Mouse (Mus musculus) T-helper 17 cell (primary cell): Measurements from ENCODE around the gene Brms1.
"Not testable (repeated sequence)": the region's sequence is repeated elsewhere in the genome, so short reads cannot be mapped to it uniquely, and the experiment has no call there.

Experiments used
- in situ Hi-C, 2 experiments: fragments of 300-600 bp; cut with MboI, MseI; formaldehyde crosslinking; loops; 1 replicate in 1 of 2; 2 replicates in 1 of 2; pipeline ENCODE4 v1.15.1; 2025; ENCODE audit warnings: high pct_unique_total_duplicates in 2 of 2

Brms1 gene

DNA sequence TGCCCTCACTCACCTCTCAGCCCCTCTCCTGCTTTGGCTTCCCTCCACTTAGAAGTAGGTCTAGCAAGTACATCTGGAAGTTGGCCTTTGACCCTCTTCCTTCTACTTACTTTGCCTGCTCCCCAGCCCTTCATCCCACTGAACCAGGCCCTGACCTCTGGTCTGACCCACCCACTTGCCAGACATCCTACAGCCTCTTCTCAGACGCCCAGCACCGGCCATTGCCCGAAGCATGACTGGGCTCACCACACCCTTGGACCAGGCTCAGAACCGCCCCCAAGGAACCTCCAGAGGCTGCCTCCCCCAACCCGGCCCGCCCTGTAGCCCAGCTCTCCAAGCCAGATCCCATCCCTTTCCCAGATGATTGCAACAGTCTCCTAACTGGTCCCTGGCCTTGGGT is 21.3 kb downstream of the Brms1 start:
- in situ Hi-C loops, result no loop called here

DNA sequence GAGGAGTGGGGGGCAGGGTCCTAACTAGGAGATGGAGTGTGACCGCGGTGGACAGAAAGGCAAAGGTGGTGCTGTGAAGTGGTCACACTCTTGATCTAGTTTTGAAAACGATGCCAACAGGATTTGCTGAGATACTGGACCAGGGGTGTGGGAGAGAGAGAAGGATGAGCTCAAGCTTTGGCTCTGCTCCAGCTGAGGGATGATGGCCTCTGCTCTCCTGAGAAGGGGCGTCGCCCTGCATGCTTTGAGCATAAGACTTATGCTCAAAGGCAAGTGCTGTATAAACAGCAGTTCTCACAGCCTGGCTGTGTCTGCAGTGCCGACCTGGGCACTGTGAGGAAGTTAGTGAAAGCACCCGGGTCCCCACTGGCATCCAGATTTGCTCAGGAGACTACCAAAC is 23.9 kb downstream of the Brms1 start:
- in situ Hi-C loops, result no loop called here

DNA sequence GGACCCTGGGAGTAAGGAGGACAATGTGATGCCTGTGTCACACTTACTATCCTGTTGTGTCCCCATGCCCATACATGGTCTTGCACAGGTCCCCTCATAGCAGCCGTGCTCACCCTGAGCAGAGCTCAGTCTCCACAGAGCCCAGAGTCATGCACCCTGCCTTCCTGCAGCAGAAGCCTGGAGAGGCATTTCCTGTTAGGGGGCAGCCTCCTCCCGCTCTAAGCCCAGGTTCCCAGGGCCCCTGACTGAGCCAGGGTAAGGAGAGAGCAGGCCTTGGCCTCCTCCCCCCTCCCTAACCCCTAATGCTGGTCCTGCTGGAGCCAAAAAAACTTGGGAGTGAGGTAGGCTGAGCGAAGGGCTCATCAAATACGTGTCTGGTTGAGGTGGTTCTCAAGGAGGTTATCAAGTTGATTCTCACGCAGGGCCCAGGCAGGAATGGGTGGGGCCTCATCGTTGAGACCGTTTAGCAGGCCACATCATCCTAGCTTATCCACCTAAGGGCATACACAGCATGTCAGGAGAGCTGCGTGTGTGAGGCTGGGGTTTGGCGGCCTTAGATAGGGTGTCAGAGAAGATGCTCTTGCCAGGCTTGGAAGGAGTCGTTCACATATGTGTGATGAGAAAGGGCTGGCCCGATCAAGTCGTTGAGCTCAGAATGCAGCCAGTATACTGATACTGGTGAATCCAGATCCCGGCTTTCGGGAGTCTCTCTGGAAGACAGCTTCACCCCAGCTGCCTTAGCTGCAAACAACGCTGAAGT is 26.1 kb downstream of the Brms1 start:
- in situ Hi-C loops, result no loop called here

DNA sequence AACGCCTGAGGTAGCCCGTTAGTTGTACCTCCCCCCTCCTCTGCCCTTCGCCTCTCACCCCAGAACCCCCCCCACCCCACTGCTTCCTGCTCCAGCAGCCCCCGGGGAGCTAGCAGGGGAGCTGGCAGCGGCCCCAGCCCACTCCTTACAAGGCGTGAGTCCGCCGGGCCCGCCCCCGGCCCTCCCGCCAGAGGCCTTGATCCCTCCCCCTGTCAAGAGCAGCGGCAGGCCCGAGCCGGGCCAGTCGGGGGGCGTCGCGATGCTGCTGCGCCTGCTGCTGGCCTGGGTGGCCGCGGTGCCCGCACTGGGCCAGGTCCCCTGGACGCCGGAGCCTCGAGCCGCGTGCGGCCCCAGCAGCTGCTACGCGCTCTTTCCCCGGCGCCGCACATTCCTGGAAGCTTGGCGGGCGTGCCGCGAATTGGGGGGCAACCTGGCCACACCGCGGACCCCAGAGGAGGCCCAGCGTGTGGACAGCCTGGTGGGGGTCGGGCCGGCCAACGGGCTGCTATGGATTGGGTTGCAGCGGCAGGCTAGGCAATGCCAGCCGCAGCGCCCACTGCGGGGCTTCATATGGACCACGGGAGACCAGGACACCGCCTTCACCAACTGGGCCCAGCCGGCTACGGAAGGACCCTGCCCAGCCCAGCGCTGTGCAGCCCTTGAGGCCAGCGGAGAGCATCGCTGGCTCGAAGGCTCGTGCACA is 26.9 kb downstream of the Brms1 start, which contains the start of gene Cd248:
TSS of gene Cd248 (plus strand) at position 212 of the 703 bp plus-strand sequence.
- in situ Hi-C loops, result no loop called here

DNA sequence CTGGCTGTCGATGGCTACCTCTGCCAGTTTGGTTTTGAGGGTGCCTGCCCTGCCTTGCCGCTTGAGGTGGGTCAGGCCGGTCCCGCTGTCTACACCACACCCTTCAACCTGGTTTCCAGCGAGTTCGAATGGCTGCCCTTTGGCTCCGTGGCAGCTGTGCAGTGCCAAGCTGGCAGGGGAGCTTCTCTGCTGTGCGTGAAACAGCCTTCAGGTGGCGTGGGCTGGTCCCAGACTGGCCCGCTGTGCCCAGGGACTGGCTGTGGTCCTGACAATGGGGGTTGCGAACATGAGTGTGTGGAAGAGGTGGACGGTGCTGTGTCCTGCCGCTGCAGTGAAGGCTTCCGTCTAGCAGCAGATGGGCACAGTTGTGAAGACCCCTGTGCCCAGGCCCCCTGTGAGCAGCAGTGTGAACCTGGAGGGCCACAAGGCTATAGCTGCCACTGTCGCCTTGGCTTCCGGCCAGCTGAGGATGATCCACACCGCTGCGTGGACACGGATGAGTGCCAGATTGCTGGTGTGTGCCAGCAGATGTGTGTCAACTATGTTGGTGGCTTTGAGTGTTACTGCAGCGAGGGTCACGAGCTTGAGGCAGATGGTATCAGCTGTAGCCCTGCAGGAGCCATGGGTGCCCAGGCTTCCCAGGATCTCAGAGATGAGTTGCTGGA is 27.5 kb downstream of the Brms1 start:
- in situ Hi-C loops, result no loop called here

DNA sequence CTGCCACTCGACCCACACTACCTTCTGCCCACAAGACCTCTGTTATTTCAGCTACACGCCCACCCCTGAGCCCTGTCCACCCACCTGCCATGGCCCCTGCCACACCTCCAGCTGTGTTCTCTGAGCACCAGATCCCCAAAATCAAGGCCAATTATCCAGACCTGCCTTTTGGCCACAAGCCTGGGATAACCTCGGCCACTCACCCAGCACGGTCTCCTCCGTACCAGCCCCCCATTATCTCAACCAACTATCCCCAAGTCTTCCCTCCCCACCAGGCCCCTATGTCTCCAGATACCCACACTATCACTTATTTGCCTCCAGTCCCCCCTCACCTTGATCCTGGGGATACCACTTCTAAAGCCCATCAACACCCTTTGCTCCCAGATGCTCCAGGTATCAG is 28.3 kb downstream of the Brms1 start:
- in situ Hi-C loops, result no loop called here

DNA sequence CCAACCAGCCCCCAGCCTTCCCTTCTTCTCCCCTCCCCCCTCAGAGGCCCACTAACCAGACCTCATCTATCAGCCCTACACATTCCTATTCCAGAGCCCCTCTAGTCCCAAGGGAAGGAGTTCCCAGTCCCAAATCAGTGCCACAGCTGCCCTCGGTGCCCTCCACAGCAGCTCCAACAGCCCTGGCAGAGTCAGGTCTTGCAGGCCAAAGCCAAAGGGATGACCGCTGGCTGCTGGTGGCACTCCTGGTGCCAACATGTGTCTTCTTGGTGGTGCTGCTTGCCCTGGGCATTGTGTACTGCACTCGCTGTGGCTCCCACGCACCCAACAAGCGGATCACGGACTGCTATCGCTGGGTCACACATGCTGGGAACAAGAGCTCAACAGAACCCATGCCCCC is 28.8 kb downstream of the Brms1 start:
- in situ Hi-C loops, result no loop called here

DNA sequence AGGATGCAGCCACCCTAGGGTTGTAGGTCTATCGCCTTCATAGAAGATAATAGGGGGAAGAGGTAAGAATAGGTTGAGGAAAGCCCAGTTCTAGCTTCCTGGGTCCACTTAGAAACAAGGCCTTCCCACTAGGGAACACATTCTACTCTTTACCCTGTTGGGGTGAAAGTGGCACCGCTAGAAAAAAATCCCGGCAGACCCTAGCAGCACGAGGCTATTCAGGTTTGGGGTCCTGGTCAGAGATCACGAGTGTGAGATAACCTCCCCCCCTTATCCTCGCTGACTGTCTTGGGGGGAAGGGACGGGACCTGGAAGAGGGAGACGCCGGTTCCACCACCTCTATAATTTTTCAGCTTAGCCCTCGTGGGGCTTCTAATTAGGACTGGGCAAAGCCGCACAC is 29.9 kb downstream of the Brms1 start:
- in situ Hi-C loops, result no loop called here

DNA sequence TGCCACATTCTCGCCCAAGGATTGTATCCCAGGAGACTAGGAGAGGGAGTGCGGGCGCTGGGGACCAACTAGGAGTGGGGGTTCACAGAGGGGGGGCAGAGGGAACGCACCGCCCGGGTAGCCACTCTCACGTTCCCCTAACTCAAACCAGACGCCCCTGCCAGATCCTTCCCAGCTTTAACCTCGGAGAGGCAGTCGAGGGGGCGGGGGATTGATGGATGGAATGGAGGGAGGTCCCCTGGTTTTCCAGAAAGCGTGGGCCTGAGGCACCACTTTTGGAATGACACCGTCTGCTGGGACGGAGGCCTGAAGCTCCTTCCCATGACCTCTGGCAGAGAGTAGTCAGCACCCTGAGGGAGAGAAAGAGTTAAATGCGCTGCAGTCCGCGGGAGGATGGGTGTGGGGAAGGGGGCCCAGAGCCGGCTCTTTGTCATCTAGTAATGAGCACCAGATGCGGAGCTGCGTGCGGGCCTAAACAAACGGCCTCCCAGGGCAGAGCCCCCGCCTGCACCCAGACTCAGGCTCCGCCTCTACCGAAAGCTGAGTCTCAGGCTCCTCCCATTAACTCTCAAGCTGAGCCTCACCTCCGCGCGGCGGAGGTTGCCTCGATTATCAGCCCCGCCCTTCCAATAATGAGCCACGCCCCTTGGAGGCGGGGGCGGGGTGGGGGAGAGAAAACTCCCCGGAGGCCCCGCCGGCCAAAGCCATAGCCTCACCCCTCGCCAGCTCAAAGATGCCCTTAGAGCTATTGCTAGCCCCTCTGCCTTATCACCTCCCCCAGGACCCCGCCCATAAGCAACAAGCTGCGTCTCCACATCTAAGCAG is 30.6 kb downstream of the Brms1 start:
- in situ Hi-C loops, result no loop called here

DNA sequence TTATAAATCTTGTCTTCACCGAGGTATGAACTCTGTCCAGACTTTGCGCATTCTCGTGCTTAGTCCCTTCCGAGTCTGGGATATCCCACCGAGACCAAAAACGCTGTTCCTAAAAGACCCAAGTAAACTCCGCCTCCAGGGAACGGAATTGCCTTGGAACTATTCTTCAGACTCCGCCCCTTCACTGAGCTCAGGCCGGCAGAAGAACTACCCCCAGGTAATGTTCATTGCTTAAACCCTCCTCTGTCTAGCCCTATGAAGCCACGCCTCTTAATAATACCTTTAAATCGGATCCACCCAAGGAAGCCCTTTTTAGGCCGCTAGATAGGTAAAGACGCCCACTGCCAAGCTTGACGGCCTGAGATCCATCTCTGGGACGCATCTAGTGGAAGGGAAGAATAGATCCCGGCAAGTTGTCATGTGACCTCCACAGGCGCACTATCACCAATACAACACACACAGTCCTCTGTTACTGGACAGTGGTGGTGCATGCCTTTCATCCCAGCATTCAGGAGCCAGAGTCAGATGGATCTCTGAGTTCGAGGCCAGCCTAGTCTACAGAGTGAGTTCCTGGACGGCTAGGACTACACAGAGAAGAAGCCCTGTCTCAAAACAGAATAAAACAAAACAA is 31.4 kb downstream of the Brms1 start:
- in situ Hi-C loops, result no loop called here

DNA sequence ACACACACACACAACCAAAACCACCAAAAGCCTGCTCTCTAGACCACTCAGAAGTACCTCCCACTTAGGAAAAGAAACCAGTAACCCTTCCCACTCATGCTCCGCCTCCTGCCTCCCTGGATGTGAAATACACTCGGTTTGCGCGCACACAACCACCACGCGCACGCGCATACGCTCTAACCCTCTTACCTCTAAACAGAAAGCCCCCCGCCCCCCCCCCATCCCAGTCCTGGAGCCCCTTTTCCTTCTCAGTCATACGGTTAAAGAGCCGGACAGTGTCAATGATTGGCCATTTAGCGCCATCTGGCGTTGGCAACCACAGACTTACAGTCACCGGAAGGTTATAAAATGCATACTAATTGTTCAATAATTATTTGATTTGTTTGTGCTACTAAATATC is 31.9 kb downstream of the Brms1 start:
- in situ Hi-C loops, result no loop called here

DNA sequence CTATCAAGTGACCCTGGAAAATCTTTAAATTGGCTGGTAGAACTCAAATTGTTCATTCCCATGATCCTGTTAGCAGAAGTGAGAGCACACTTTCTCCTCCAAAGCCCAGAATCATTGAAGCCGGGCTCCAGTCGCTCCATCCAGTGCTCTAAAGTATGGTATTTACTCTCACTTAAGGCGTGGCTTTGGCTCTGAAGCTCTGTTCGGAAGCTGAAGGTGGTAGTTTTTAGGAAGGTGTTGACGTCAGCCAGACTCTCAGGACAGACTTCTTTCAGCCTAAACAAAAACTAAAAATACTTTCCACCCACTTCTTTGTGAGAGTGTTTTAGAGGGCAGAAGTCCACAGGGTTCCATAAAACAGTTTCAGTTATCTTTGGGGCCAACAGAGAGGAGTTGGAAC is 32.4 kb downstream of the Brms1 start:
- in situ Hi-C loops, result no loop called here

DNA sequence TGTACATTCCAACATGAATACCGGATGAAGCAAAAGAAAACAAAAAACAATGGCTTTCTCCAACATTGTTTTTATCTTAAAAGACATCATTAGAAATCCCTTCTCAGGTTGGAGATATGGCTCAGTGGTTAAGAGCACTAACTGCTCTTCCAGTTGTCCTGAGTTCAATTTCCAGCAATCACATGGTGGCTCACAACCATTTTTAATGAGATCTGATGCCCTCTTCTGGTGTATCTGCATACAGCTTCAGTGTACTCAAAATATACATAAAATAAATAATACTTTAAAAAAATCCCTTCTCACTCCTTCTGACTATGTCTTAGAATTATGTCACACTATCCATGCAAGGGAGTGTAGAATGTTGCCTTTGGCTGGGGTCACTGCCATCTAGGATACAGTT is 38.1 kb downstream of the Brms1 start:
- in situ Hi-C loops, result no loop called here

DNA sequence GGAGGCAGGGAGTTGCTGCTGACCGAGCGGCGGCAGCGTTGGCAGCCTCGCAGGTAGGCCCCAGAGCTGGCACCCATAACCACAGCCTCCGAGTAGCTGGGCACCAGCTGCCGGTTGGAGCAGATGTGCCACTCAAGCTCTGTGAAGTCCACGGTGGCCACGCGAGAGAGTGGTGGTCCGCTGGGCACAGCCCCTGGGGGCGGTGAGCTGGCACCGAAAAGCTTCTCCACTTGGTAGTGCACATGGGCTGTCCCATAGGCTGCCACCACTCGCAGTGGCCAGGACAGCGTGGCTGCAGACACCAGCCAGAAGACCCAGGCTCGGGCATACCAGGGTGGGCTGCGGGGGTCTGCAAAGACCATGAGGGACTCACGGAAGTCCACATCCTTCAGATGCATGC is 40.9 kb downstream of the Brms1 start:
- in situ Hi-C loops, result no loop called here

DNA sequence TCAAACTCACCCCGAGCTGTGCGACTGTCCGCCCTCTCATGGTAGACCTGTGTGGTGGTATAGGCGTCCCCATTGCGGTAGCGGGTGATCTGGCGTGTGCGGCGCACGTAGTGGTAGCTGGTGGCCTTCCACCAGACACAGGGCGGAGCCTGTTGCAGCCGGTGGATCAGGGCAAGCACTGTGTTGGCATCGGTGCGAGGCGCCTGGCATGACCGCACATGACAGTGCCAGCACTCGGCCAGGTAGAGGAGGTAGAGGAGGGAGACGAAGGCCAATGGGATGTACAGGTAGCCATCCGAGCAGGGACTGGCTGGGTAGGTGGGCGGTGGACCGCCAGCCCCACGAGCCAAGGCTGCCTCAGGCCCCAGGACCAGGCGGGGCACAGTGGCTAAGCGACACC is 41.4 kb downstream of the Brms1 start:
- in situ Hi-C loops, result no loop called here

DNA sequence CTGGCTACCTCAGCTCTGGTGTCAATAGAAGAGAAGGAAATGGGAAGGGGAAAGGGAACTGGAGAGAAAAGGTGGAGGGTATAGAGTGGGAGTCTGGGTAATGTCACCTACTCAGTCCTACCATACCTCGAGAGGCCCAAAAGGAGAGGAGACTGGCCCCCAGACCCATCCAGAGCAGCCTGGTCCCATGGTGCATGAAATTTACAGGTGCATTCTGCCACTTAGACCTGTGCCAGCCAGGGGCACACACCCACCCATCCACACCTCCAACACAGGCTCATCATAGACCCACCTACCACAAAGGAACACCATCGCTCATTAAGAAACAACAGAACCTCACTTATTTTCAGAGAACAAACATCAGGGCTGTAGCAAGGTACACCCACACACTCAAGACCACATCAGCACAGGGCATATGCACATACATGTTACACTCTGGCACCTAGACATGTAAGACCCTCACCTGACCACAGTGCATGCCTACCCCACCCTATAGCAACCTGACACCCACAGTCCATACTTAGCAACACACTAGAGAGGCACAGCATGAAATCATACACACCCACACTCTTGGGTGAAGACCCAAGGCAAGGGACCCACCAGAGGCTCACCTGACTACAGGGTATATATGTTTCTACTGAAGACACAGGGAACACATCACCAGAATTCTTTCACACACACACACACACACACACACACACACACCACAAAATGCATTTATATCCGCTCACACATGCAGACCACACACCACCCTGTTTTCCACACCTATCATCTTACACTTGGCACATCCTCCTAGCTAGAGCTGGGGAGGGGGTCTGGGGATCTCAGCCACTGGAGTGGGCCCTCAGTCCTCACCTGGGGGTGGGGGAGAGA is 43.0 kb downstream of the Brms1 start:
- in situ Hi-C loops, result no loop called here

DNA sequence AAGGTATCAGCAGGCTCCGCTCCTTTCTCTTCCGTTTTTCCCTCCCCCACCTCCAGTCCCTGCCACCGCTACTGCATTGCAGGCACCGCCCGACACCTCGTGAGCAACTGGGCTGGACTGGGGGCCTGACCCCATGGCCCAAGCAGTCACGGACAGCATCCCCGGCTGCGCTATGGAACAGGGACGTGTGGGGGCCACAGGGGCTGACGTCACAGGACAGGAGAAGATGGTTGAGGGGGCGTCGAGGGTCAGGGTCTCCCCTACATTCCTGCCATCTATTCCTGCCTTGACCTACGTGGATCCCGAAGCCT is 43.6 kb downstream of the Brms1 start:
- in situ Hi-C loops, result no loop called here

DNA sequence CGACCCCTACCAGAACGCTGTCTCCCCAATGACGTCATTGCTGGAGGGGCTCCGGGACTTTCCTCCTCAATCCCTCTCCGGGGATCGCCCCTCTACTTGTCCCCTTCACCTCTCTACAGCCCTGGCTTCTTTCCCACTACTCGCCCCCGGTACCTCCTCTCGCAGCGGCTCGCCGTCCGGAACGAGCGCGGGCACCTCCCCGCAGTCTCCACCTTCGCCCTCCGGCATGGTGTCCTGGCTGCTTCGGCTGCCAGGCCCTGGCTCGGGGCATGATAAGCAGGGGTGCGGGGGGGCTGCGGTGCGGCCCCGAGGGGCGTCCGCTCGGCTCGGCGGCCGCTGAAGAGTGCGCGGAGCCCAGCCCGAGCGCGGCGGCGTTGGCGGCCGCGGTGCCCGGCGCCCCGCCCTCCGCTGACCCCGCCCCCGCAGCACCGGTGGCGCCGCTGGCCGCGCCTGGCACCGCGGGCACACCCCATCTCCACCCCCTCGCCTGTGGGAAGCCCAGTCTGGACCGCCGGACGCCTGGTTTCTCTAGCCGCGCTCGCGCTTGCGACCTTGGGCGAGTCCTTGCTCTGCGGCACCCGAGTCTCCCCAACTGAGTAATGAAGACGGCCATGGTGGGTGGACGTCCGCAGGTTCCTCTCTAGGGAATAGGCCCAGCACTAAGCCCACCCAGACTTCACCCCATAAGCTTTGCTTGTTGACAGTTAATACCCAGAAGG is 44.1 kb downstream of the Brms1 start, which contains the start of gene Tmem151a:
TSS of gene Tmem151a (minus strand) at position 387 of the 719 bp plus-strand sequence.
- in situ Hi-C loops, result no loop called here

DNA sequence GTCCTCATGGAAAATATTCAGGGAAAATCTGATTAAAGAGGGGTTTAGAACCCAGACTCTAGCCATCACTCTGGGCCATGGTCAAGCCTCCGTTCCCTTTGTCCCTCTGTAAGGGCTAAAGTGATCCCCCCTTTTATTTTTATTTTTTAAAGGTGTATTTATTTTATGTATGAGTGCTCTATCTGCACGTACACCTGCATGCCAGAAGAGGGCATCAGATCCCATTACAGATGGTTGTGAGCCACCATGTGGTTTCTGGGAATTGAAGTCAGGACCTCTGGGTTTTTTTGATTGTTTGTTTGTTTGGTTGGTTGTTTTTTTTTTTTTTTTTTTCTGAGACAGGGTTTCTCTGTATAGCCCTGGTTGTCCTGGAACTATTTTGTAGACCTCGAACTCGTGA is 45.4 kb downstream of the Brms1 start:
- in situ Hi-C loops, result not testable (repeated sequence)
